Mouse (Mus musculus) midbrain, embryonic 14.5 days (tissue): ENCODE results near the gene Tars2. TPM values are rescaled to one million over a fixed set of nuclear protein-coding genes. Genes with fewer than 3 reads are reported as not detected.

Experiments used
- ATAC-seq: fragments of 200-750 bp; cut with Nextera tagmentation; 2 replicates; pipeline ENCODE4 v1.8.0; 2017; ENCODE audit warnings: moderate number of reproducible peaks, moderate library complexity; ENCODE audit not compliant: low FRiP score, low TSS enrichment
- DNase-seq: peaks from one replicate; pipeline ENCODE4 v3.0.0-alpha.2; 2015
- H3K27ac ChIP-seq: fragments of 300-500 bp; sonication (generic); replicated peaks from 2 replicates; pipeline ENCODE4 v1.5.1; 2014; ENCODE audit warnings: mild to moderate bottlenecking, low read depth, low read length, moderate library complexity
- H3K27me3 ChIP-seq: fragments of 300-500 bp; sonication (generic); 2 replicates; pipeline ENCODE4 v1.6.1; 2014; ENCODE audit warnings: low read length, control low read depth, mixed read lengths; ENCODE audit not compliant: control insufficient read depth, insufficient read depth
- H3K36me3 ChIP-seq: fragments of 300-500 bp; sonication (generic); 2 replicates; pipeline ENCODE4 v1.6.1; 2014; ENCODE audit warnings: low read length, control low read depth; ENCODE audit not compliant: control insufficient read depth, insufficient read depth
- H3K4me1 ChIP-seq: fragments of 300-500 bp; sonication (generic); 2 replicates; pipeline ENCODE4 v1.6.1; 2014; ENCODE audit warnings: mild to moderate bottlenecking, antibody characterized with exemption, low read length, control low read depth; ENCODE audit not compliant: control insufficient read depth, insufficient read depth
- H3K4me2 ChIP-seq: fragments of 300-500 bp; sonication (generic); 2 replicates; pipeline ENCODE4 v1.6.1; 2014; ENCODE audit warnings: mild to moderate bottlenecking, low read length, moderate library complexity
- H3K4me3 ChIP-seq: fragments of 300-500 bp; sonication (generic); replicated peaks from 2 replicates; pipeline ENCODE4 v1.5.1; 2014; ENCODE audit warnings: low read depth, low read length
- H3K9ac ChIP-seq: fragments of 300-500 bp; sonication (generic); replicated peaks from 2 replicates; pipeline ENCODE4 v1.6.1; 2014; ENCODE audit warnings: mild to moderate bottlenecking, low read length, moderate library complexity
- H3K9me3 ChIP-seq: fragments of 300-500 bp; sonication (generic); 2 replicates; pipeline ENCODE4 v1.6.1; 2016; ENCODE audit warnings: low read length, control low read depth, mixed read lengths; ENCODE audit not compliant: control insufficient read depth
- WGBS: fragments of 180-500 bp; shearing (Covaris S2); extraction: QIAGEN DNeasy Blood & Tissue Kit; methylation state at CpG from one replicate; pipeline ENCODE4 v1.1.7; 2014; 5-methylcytosine and 5-hydroxymethylcytosine counted together
- polyA plus RNA-seq: library from polyadenylated mRNA; unstranded; fragments of >200 nt; fragmentation: Nextera tagmentation; extraction: Ambion mirVana; gene quantifications from 2 replicates; pipeline ENCODE4 v1.2.1, GENCODE M21; 2014

Tars2 gene
- polyA plus RNA-seq, 1 experiment from 2014 or later: 52.3 TPM

GRCm38 (mm10) chr3:95731802-95732201 is 28.2 kb downstream of the Tars2 start:
- no peaks in the 10 kb centered on the region for H3K4me1 ChIP-seq
- WGBS: 93% methylated on average over 4 of the region's 4 CpGs
- H3K27me3 ChIP-seq: no peaks in the 10 kb centered on the region
- H3K36me3 ChIP-seq: peaks cover 28% of the 10 kb centered on the region
- no peak overlapping the region for H3K4me2 ChIP-seq
- ATAC-seq (no peak), DNase-seq (no peak)
- H3K27ac ChIP-seq: no peak overlapping the region
- H3K9ac ChIP-seq: no peak overlapping the region
- H3K4me3 ChIP-seq: no peak overlapping the region
- no peaks in the 10 kb centered on the region for H3K9me3 ChIP-seq

DNA sequence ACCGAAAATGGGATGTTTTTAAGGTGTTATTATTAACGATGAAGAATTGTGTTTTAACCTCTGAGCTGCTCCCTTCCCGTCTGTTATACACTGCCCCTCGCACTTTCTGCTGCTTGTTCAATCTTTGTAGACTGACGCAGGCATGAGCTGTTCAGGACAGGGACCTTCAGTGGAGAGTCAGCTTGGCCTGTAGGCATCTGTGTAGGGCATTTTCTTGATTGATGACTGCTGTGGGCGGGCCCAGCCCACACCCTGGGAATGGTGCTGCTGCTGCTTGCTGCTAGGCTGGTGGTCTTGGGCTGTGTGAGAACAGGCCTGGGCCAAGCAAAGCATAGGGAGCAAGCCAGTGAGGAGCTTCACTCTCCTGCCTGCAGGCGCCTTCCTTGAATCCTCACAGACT is 29.6 kb downstream of the Tars2 start:
- DNase-seq: no peak
- no peak for ATAC-seq
- H3K36me3 ChIP-seq: peaks cover 15% of the 10 kb centered on the region
- H3K9me3 ChIP-seq: no peaks in the 10 kb centered on the region
- no peak overlapping the region for H3K27ac ChIP-seq
- H3K27me3 ChIP-seq: no peaks in the 10 kb centered on the region
- no peak overlapping the region for H3K4me2 ChIP-seq
- WGBS: 87% methylated on average over 7 of the region's 7 CpGs
- H3K4me1 ChIP-seq: no peaks in the 10 kb centered on the region
- H3K4me3 ChIP-seq: no peak overlapping the region
- H3K9ac ChIP-seq: no peak overlapping the region

- DNase-seq: no peak
- H3K9ac ChIP-seq: no peak overlapping the region
- H3K9me3 ChIP-seq: no peaks in the 10 kb centered on the region
- 74% methylated on average over 2 of the region's 2 CpGs for WGBS
- ATAC-seq: no peak
- H3K27me3 ChIP-seq: no peaks in the 10 kb centered on the region
- no peaks in the 10 kb centered on the region for H3K4me1 ChIP-seq
- H3K4me3 ChIP-seq: no peak overlapping the region
- no peak overlapping the region for H3K4me2 ChIP-seq
- H3K27ac ChIP-seq: no peak overlapping the region
- peaks cover 4% of the 10 kb centered on the region; the same call in 1 of the 2 replicates for H3K36me3 ChIP-seq
Observed at GRCm38 (mm10) chr3:95728906-95729305, 31.1 kb downstream of the Tars2 start.

DNA sequence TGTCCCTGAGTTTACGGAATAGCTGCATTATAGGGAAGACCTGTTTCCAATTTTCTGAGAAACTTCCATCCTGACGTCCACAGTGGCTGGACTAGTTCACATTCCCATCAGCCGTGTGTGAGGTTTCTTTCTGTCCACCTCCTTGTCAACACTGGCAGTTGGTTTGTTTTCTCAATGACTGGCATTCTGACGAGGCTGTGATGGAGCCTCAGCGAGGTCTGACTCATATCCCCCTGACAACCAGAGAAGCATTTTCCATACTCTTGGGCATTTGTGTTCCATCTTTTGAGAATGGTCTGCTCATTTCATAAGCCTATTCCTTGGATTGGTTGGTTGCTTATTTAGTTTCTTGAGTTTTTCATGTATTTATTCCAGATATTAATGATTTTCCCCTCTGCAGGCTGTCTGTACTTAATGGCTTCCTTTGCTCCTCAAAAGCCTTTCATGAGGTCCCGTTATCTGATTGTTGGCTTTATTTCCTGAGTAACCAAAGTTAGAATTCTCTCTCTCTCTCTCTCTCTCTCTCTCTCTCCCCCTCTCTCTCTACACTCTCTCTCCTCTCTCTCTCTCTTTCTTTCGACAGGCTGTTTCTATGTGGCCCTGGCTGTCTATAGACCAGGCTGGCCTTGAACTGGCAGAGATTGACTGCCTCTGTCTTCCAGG is 33.2 kb downstream of the Tars2 start:
- ATAC-seq (no peak), DNase-seq (no peak)
- Histone ChIP-seq H3K27ac (no peak overlapping the region), H3K4me1 (no peaks in the 10 kb centered on the region), H3K36me3 (no peaks in the 10 kb centered on the region), H3K9ac (no peak overlapping the region), H3K4me3 (no peak overlapping the region), H3K27me3 (no peaks in the 10 kb centered on the region), H3K4me2 (no peak overlapping the region), H3K9me3 (no peaks in the 10 kb centered on the region)
- 76% methylated on average over 7 of the region's 7 CpGs for WGBS

- Histone ChIP-seq H3K27ac (no peak overlapping the region), H3K4me2 (no peak overlapping the region), H3K27me3 (no peaks in the 10 kb centered on the region), H3K9ac (no peak overlapping the region), H3K36me3 (no peaks in the 10 kb centered on the region), H3K4me1 (no peaks in the 10 kb centered on the region), H3K9me3 (no peaks in the 10 kb centered on the region), H3K4me3 (no peak overlapping the region)
- no peak for ATAC-seq
- WGBS: 88% methylated on average over 7 of the region's 7 CpGs
- no peak for DNase-seq
Observed at GRCm38 (mm10) chr3:95725863-95726262, 34.1 kb downstream of the Tars2 start.

- Histone ChIP-seq H3K36me3 (no peaks in the 10 kb centered on the region), H3K27me3 (no peaks in the 10 kb centered on the region), H3K9me3 (no peaks in the 10 kb centered on the region), H3K4me2 (no peak overlapping the region), H3K4me1 (no peaks in the 10 kb centered on the region), H3K9ac (no peak overlapping the region), H3K27ac (no peak overlapping the region), H3K4me3 (no peak overlapping the region)
- ATAC-seq (no peak), DNase-seq (no peak)
- 84% methylated on average over 3 of the region's 3 CpGs for WGBS
Observed at GRCm38 (mm10) chr3:95722386-95722785, 37.6 kb downstream of the Tars2 start.

GRCm38 (mm10) chr3:95718153-95718552 is 41.9 kb downstream of the Tars2 start:
- Histone ChIP-seq H3K36me3 (no peaks in the 10 kb centered on the region), H3K4me2 (no peak overlapping the region), H3K9me3 (0 out of 2 replicates have a peak, but pooled peaks cover 2% of the 10 kb centered on the region), H3K4me1 (no peaks in the 10 kb centered on the region), H3K27me3 (no peaks in the 10 kb centered on the region), H3K4me3 (no peak overlapping the region), H3K9ac (no peak overlapping the region), H3K27ac (no peak overlapping the region)
- ATAC-seq (no peak), DNase-seq (no peak)
- WGBS: 96% methylated on average over 2 of the region's 2 CpGs

DNA sequence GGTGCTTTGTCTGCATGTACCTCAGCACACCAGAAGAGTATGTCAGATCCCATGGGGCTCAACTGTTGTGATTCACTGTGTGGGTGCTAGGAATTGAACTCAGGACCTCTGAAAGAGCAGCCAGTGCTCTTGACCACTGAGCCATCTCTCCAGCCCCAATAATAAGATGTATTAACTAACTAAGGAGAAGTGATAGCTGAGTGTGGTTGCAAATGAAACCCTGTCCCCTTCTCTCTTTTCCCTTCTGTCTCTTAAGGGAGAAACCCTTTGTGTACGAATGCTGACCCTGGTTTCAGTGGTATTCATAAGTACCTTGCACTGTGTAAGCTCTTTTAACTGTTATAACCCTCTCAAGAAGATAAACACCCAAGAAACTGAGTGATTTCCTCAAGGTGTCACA is 43.9 kb downstream of the Tars2 start:
- Histone ChIP-seq H3K9me3 (0 out of 2 replicates have a peak, but pooled peaks cover 7% of the 10 kb centered on the region), H3K27ac (no peak overlapping the region), H3K36me3 (no peaks in the 10 kb centered on the region), H3K4me3 (no peak overlapping the region), H3K27me3 (no peaks in the 10 kb centered on the region), H3K4me2 (no peak overlapping the region), H3K4me1 (no peaks in the 10 kb centered on the region), H3K9ac (no peak overlapping the region)
- no peak for ATAC-seq
- no peak for DNase-seq
- WGBS: 83% methylated on average over 1 of the region's 1 CpGs

- Histone ChIP-seq H3K36me3 (no peaks in the 10 kb centered on the region), H3K27me3 (no peaks in the 10 kb centered on the region)
Observed at GRCm38 (mm10) chr3:95709967-95710366, 50.0 kb downstream of the Tars2 start.

More at GRCm38 (mm10) chr3:95709967-95710366, 50.0 kb downstream of the Tars2 start:
- DNase-seq (no peak), ATAC-seq (no peak)
- Histone ChIP-seq H3K9ac (no peak overlapping the region), H3K27ac (no peak overlapping the region), H3K4me3 (no peak overlapping the region), H3K9me3 (0 out of 2 replicates have a peak, but pooled peaks cover 7% of the 10 kb centered on the region), H3K4me2 (no peak overlapping the region), H3K4me1 (no peaks in the 10 kb centered on the region)
